Mouse (Mus musculus): ENCODE data around the gene Car1. TPM values are rescaled to one million over a fixed set of nuclear protein-coding genes. Genes with fewer than 3 reads are reported as not detected.
"Not testable (repeated sequence)": the region's sequence is repeated elsewhere in the genome, so short reads cannot be mapped to it uniquely, and the experiment has no call there.

The Car1 gene
- total RNA-seq, 2 experiments from 2014 or later = 0.33 TPM; not detected in 1

GRCm38 (mm10) chr3:14783198-14783597 lies 25.0 kb downstream of the Car1 start:
- not testable (repeated sequence) for DNase-seq

DNA sequence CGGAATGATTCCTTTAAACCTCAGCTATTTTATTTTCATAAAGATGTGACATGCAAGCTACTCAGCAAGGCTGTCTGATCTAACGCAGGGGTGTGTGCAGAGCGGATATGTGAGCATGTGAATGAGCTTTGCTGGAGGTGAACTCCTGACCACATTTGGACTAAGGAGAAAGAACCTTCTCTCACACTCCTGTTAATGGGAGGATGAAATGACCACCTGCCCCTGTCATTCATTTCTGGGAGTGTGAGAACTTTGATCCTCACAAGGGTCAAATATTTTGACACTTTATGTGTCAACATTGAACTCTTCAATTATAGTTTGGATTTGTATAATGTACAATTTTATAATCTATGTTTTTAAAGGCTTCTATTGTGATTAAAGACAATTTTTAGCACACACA lies 25.8 kb downstream of the Car1 start:
- not testable (repeated sequence) for DNase-seq

- no peak for DNase-seq
These were observed 28.0 kb downstream of the Car1 start for GRCm38 (mm10) chr3:14780212-14780611.

DNA sequence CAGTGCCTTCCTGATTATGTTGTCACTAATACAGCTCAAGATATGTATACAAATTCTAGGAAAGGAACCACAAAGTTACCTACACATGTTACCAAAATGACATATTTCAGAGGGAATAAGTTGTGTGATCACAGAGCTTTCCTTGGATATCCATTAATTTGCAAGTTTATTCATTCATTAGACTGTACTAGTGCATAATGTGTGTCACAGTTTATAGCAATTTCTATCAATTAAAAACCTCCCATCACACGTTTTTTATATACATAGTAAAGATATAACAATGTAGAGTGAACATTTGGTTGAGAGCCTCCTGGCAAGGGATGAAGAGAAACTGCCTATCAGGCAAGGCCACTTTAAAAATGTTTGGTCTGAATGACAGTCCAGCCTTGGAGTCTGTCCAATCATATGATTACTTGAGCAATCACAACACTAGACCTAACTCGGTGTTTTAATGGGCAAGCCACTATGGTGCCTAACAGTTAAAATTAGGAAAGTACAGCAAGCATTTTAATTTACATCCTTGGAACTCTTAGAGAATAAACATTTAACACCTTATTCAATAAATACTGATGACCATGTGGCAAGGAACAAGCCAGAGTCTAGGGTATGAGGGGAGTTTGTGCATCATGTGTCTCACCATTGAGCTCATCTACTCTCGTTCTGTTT lies 31.5 kb downstream of the Car1 start:
- DNase-seq = not testable (repeated sequence)

DNA sequence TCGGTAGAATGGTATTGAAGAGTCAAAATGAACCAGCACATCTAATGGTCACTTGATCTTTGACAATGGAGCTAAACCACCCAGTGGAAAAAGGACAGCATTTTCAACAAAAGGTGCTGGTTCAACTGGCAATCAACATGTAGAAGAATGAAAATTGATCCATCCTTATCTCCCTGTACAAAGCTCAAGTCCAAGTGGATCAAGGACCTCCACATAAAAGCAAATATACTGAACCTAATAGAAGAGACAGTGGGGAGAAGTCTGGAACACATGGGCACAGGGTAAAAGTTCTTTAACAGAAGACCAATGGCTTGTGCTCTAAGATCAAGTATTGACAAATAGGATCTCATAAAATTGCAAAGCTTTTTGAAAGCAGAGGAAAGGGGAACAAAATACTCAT lies 33.6 kb downstream of the Car1 start:
- DNase-seq = not testable (repeated sequence)

DNA sequence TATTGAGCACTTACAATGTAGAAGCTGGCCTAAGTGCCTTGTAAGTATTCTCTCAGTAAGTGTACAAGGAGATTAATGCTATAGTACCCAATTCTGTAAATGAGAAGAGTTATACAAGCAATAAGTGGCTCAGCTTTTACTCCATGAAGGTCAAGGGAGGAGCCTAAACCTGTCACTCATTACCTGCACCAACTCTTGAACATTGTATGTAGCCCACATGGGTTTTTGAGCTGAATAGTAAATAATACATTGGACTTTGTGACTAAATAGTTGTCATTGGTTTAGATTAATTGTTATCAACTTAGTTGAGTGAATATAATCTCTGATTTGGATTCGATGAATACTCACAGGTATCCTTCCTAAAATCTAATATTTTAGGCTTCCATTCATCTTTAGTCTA lies 35.7 kb downstream of the Car1 start:
- not testable (repeated sequence) for DNase-seq

DNA sequence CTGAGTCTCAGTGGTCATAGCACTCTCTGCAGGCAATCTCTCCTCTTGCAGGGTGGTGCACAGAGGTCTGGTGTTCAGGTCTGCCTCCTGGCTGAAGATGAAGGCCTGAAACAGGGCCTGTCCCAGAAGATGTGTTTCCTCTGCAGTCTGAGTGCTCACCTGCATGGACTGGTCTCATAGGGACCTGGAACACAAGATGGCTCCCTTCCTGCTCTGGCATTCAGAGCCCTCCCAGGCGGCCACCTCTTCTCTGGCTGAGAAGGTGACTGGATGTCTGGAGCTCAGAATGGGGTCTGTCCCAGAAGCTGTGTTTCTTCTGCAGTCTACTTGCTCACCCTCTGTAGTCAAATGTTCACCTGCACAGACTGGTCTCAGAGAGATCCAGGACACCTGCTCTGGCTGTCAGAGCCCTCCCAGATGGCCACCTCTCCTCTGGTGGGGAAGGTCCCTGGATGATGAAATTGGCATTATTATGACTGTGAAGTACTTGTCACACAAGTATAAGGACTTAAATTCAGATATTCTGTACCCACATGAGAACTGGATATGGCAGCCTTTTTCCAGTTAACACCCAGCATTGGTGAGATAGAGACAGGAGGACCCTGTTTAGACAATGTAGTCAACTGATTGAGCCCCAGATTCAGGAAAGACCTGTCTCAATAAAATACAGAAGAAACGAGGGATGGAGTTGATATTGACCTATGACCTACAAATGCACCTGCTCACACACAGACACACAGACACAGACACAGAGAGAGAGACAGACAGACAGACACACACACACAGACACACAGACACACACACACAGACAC lies 43.2 kb downstream of the Car1 start:
- no peak for DNase-seq

DNA sequence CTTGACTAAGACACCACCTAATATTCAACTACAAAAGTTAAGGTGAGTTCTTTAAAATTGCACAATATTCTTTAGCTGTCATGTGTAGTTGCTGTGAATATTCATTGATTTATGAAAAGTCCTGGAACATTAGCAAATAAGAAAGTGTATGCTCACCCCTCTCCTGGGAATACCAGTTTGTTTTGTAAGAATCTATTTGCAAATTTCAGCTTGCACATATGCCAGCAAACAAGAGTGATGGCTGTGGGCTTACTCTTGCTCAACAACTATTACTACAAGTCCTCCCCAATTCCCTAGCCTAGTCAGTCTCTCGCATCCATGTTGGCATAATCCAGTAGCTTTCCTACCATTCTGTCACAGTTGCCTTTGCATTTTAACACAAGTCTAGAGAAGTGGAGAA lies 52.5 kb downstream of the Car1 start:
- DNase-seq = no peak

GRCm38 (mm10) chr3:14746041-14746440 lies 62.1 kb downstream of the Car1 start:
- no peak for DNase-seq

GRCm38 (mm10) chr3:14738261-14738660 lies 69.9 kb downstream of the Car1 start:
- DNase-seq = no peak

DNA sequence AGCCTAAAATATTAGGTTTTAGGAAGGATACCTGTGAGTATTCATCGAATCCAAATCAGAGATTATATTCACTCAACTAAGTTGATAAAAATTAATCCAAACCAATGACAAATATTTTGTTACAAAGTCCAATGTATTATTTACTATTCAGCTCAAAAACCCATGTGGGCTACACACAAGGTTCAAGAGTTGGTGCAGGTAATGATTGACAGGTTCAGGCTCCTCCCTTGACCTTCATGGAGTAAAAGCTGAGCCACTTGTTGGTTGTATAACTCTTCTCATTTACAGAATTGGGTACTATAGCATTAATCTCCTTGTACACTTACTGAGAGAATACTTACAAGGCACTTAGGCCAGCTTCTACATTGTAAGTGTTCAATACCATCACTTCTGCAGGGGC lies 80.7 kb downstream of the Car1 start:
- DNase-seq = not testable (repeated sequence)

DNA sequence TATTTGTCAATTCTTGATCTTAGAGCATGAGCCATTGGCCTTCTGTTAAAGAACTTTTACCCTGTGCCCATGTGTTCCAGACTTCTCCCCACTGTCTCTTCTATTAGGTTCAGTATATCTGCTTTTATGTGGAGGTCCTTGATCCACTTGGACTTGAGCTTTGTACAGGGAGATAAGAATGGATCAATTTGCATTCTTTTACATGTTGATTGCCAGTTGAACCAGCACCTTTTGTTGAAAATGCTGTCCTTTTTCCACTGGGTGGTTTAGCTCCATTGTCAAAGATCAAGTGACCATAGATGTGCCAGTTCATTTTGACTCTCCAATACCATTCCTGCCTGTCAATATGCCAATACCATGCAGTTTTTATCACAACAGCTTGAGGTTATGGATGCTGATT lies 82.7 kb downstream of the Car1 start:
- DNase-seq = not testable (repeated sequence)

Other genes with a start within 250 kb of the Car1 start
- 10 to 100 TPM; 64.6 to 69.1 TPM for gene 1810022K09Rik, start 197.1 kb downstream of the Car1 start, total RNA-seq (2021)
- gene Car13, start 166.6 kb downstream of the Car1 start, total RNA-seq (2021) = under 1 TPM; 0.26 to 0.83 TPM
- gene Car3, start 55.1 kb upstream of the Car1 start, total RNA-seq (2021) = 1,000 to 10,000 TPM in 1 of 2 experiments, 100 to 1,000 TPM in 1; 650 to 1,312 TPM
- 10 to 100 TPM in 1 of 2 experiments, 1 to 10 TPM in 1; 7.8 to 13.2 TPM for gene Car2, start 77.9 kb upstream of the Car1 start, total RNA-seq (2021)